Mouse (Mus musculus) G1E (cell line): Measurements from ENCODE around the gene Cyp8b1.

Experiments used
- CTCF ChIP-seq: IDR thresholded peaks from 2 replicates; pipeline ENCODE4 v1.5.1; 2012; ENCODE audit warnings: low read depth, low read length, inconsistent platforms, mixed read lengths
- GATA1 ChIP-seq: IDR thresholded peaks from 2 replicates; pipeline ENCODE4 v1.6.1; 2012; ENCODE audit warnings: borderline replicate concordance, low read length, inconsistent platforms, mixed read lengths
- GATA2 ChIP-seq: IDR thresholded peaks from 2 replicates; pipeline ENCODE4 v1.6.1; 2012; ENCODE audit warnings: low read depth, low read length, inconsistent platforms, borderline replicate concordance
- POLR2AphosphoS5 ChIP-seq: IDR thresholded peaks from 2 replicates; pipeline ENCODE4 v1.6.1; 2012; ENCODE audit warnings: low read depth, low read length, inconsistent platforms; ENCODE audit not compliant: insufficient replicate concordance
- TAL1 ChIP-seq: conservative IDR thresholded peaks from 2 replicates; pipeline ENCODE4 v1.6.1; 2012; ENCODE audit warnings: low read depth, low read length, inconsistent platforms, mixed read lengths

DNA sequence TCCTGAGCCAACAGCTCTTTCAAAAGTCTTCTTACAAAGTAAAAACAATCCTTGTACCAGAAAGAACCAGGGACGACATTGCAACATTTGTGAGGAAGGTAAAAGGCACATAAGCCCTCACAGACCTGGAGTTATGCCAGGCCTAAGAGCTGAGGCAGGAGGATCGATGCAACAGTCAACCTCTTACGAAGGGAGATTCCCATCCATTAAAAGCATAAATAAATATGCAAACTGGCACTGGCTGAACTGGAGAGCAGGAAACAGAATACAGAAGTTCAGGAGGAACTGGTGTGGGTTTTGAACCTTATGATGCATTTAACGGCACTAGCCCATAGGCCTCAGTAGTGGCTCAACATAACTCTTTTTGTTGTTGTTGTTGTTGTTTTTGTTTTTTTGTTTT, 11.8 kb downstream of the Cyp8b1 start:
- TF ChIP-seq CTCF = no peak
- no peak for TF ChIP-seq TAL1
- TF ChIP-seq GATA1 = no peak
- no peak for TF ChIP-seq GATA2
- TF ChIP-seq POLR2AphosphoS5 = no peak
